Mouse (Mus musculus) liver, adult 2 months (tissue): ENCODE measurements around the gene Serinc2.

Experiments
- CTCF ChIP-seq: fragments of 200-500 bp; IDR thresholded peaks from 2 replicates; pipeline ENCODE4 v1.5.1; 2011; ENCODE audit warnings: low read depth, low read length, control low read depth
- POLR2A ChIP-seq: fragments of 200-500 bp; IDR thresholded peaks from 2 replicates; pipeline ENCODE4 v1.6.1; 2011; ENCODE audit warnings: low read length, control low read depth; ENCODE audit not compliant: insufficient read depth; ENCODE audit errors: extremely low read depth

GRCm38 (mm10) chr4:130252441-130253157, 26.4 kb downstream of the Serinc2 start:
- TF ChIP-seq CTCF (no peak), POLR2A (no peak)
